Mouse (Mus musculus) megakaryocyte, embryonic 14.5 days (primary cell): ENCODE measurements around the gene Sycn. TPM values are rescaled to one million over a fixed set of nuclear protein-coding genes. Genes with fewer than 3 reads are reported as not detected.

Experiments
- H3K27me3 ChIP-seq: replicated peaks from 2 replicates; pipeline ENCODE3; 2012; ENCODE audit warnings: inconsistent platforms
- H3K36me3 ChIP-seq: replicated peaks from 2 replicates; pipeline ENCODE3; 2012; ENCODE audit warnings: low read length, inconsistent platforms, mixed read lengths
- H3K4me1 ChIP-seq: 2 replicates; pipeline ENCODE4 v1.6.1; 2012; ENCODE audit warnings: inconsistent platforms
- H3K4me3 ChIP-seq: replicated peaks from 2 replicates; pipeline ENCODE3; 2012; ENCODE audit warnings: moderate library complexity, mild to moderate bottlenecking, inconsistent platforms
- H3K9me3 ChIP-seq: 2 replicates; pipeline ENCODE4 v1.6.1; 2012; ENCODE audit warnings: inconsistent platforms
- FLI1 ChIP-seq: IDR thresholded peaks from 2 replicates; pipeline ENCODE4 v1.6.1; 2012; ENCODE audit warnings: low read length, inconsistent platforms, mixed read lengths
- GATA1 ChIP-seq: IDR thresholded peaks from 3 replicates; pipeline ENCODE4 v1.6.1; 2012; ENCODE audit warnings: mixed read lengths, low read length, inconsistent platforms, borderline replicate concordance
- polyA plus RNA-seq: library from polyadenylated mRNA; stranded (reverse); fragments of >175 nt; gene quantifications from 2 replicates; pipeline ENCODE4 v1.2.3, GENCODE M21; 2012; ENCODE audit warnings: low replicate concordance; ENCODE audit not compliant: insufficient read depth

The Sycn gene
- polyA plus RNA-seq, 1 experiment: not detected

GRCm38 (mm10) chr7:28584468-28584867, 43.8 kb downstream of the Sycn start:
- H3K4me3 ChIP-seq: peak overlapping the region; percentile 7
- peaks cover 3% of the 10 kb centered on the region; the same call in 1 of the 2 replicates for H3K9me3 ChIP-seq
- H3K27me3 ChIP-seq: no peaks in the 10 kb centered on the region
- H3K4me1 ChIP-seq: peaks cover 94% of the 10 kb centered on the region
- TF ChIP-seq FLI1: no peak
- no peak for TF ChIP-seq GATA1
- H3K36me3 ChIP-seq: peaks cover 10% of the 10 kb centered on the region

DNA sequence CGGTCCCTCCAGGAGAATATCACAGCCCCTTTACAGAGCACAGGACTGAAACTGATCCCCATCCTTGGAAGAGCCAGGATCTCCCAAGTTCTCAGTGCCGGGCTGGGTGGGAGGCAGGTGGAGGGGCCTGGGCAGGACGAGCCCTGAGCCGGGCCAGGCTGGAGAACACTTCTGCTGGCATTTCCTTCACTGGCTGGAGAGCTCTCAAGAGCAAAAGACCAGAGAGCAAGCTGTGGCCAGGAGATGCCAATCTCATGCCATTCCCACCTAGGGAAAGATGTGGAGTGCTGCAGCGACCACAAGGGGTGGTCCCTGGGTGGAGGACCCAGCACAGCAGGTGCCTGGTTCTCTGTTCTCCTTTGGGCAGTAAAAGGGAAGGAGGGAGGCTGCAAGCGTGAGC, 44.3 kb downstream of the Sycn start:
- no peaks in the 10 kb centered on the region for H3K27me3 ChIP-seq
- no peak overlapping the region for H3K4me3 ChIP-seq
- H3K4me1 ChIP-seq: peaks cover 92% of the 10 kb centered on the region
- TF ChIP-seq GATA1 (no peak), FLI1 (no peak)
- peaks cover 3% of the 10 kb centered on the region; the same call in 1 of the 2 replicates for H3K9me3 ChIP-seq
- peaks cover 10% of the 10 kb centered on the region for H3K36me3 ChIP-seq

DNA sequence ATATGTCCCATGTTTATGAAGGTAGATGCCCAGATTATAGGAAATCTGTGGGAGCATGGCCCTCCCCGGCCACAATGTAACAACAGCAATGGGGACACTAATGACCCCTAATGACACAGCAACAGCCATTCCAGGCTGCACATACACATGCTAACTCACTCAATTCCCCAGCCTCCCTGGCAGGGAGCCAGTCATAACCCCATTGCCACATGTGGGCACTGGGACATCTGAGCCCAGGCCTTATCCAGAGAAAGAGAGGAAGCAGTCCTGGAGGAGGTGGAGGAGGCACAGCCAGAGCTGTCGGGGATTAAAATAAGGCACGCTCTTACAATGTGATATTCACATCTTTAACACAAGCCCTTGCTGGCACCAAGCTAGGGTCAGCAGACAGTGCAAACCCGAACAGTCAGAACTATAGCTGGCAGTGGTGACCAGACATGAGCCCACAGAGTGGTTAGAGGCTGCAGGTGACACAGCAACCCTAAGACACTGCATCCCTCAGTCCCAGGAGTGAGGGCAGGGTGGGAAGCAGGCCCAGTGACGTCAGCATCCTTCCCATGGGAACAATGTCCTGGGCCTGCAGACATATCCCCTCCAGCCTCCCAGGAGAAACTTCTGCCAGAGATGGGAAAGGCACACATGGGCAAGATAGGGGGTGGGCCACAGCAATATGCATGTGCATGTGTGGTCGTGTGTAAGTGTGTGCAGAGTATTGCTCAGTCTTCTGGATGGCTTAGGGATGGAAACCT, 46.2 kb downstream of the Sycn start:
- H3K4me3 ChIP-seq: peak overlapping the region; percentile 68
- H3K9me3 ChIP-seq: no peaks in the 10 kb centered on the region
- TF ChIP-seq FLI1 (no peak), GATA1 (no peak)
- H3K36me3 ChIP-seq: peaks cover 2% of the 10 kb centered on the region
- no peaks in the 10 kb centered on the region for H3K27me3 ChIP-seq
- peaks cover 92% of the 10 kb centered on the region for H3K4me1 ChIP-seq

DNA sequence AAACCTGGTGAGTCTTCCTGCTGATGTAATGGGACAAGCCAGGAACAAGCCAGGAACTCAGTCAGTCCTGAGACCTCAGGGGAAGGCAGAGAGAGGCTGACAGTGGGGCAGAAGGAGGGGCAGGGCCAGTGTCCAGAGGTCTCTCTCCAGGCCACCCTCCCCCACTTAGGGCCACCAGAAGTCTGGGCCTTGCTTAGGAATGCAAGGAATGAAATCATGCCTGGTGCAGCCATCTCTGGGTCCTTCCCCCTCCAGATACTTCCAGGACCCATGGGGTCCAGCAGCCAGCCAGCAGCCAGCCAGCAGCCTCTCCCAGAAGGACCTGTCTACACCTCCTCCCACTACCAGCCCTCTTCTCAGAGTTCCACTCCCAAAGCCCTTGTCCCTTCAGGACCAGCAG, 47.0 kb downstream of the Sycn start:
- H3K36me3 ChIP-seq: no peaks in the 10 kb centered on the region
- TF ChIP-seq FLI1 (no peak), GATA1 (no peak)
- peaks cover 92% of the 10 kb centered on the region for H3K4me1 ChIP-seq
- no peak overlapping the region for H3K4me3 ChIP-seq
- no peaks in the 10 kb centered on the region for H3K9me3 ChIP-seq
- peaks cover 1% of the 10 kb centered on the region for H3K27me3 ChIP-seq

Other genes with a start within 250 kb of the Sycn start
- not detected in 2 replicates for gene Selenov, start 249.7 kb upstream of the Sycn start, polyA plus RNA-seq
- gene Dll3, start 238.6 kb upstream of the Sycn start, polyA plus RNA-seq: 0.22 TPM in 1 of 2 replicates, not detected in the other
- gene Timm50, start 228.8 kb upstream of the Sycn start, polyA plus RNA-seq: 153 and 165 TPM in 2 replicates
- gene Supt5, start 202.1 kb upstream of the Sycn start, polyA plus RNA-seq: 73.6 and 93.3 TPM in 2 replicates
- gene Rps16, start 190.2 kb upstream of the Sycn start, polyA plus RNA-seq: 495 and 2,789 TPM in 2 replicates
- gene Plekhg2, start 168.3 kb upstream of the Sycn start, polyA plus RNA-seq: 13.5 and 26.9 TPM in 2 replicates
- 159 and 225 TPM in 2 replicates for gene Zfp36, start 160.6 kb upstream of the Sycn start, polyA plus RNA-seq
- 15.2 and 24.0 TPM in 2 replicates for gene Med29, start 148.2 kb upstream of the Sycn start, polyA plus RNA-seq
- 38.6 and 78.0 TPM in 2 replicates for gene Paf1, start 147.9 kb upstream of the Sycn start, polyA plus RNA-seq
- 4.7 and 41.3 TPM in 2 replicates for gene Gmfg, start 103.4 kb upstream of the Sycn start, polyA plus RNA-seq
- gene Lrfn1, start 88.9 kb upstream of the Sycn start, polyA plus RNA-seq: 3.4 and 4.0 TPM in 2 replicates
- gene Ifnl2, start 30.4 kb upstream of the Sycn start, polyA plus RNA-seq: not detected in 2 replicates
- gene Ifnl3, start 18.0 kb upstream of the Sycn start, polyA plus RNA-seq: not detected in 2 replicates
- 0.28 TPM in 1 of 2 replicates, not detected in the other for gene Nccrp1, start 6.4 kb downstream of the Sycn start, polyA plus RNA-seq
- 125 and 217 TPM in 2 replicates for gene Samd4b, start 57.3 kb downstream of the Sycn start, polyA plus RNA-seq
- gene Pak4, start 57.3 kb downstream of the Sycn start, polyA plus RNA-seq: 17.3 and 20.8 TPM in 2 replicates
- not detected in 2 replicates for gene Acp7, start 90.4 kb downstream of the Sycn start, polyA plus RNA-seq
- not detected in 2 replicates for gene Fbxo27, start 152.0 kb downstream of the Sycn start, polyA plus RNA-seq
- gene Fbxo17, start 175.9 kb downstream of the Sycn start, polyA plus RNA-seq: not detected in 2 replicates
- 283 and 464 TPM in 2 replicates for gene Mrps12, start 200.9 kb downstream of the Sycn start, polyA plus RNA-seq
- 16.1 and 18.5 TPM in 2 replicates for gene Sars2, start 201.1 kb downstream of the Sycn start, polyA plus RNA-seq
- gene Ccer2, start 215.3 kb downstream of the Sycn start, polyA plus RNA-seq: not detected in 2 replicates
- gene Sirt2, start 225.8 kb downstream of the Sycn start, polyA plus RNA-seq: 230 and 254 TPM in 2 replicates
- 239 and 363 TPM in 2 replicates for gene Nfkbib, start 226.6 kb downstream of the Sycn start, polyA plus RNA-seq
- gene Rinl, start 248.1 kb downstream of the Sycn start, polyA plus RNA-seq: 30.8 and 66.7 TPM in 2 replicates